Mouse (Mus musculus): ENCODE measurements around the gene Tes3-ps.

GRCm38 (mm10) chr13:49545646-49546045, 52.5 kb downstream of the Tes3-ps start:
- TF ChIP-seq CTCF (IDR thresholded peaks at IDR 0.05; ENCODE audit: low read depth, low read length), result no peak
- no peak for TF ChIP-seq POLR2A (IDR thresholded peaks at IDR 0.05; ENCODE audit: extremely low read depth, insufficient read depth, low read length)
